Mouse (Mus musculus): ENCODE results near the gene Irf3.
"Not testable (repeated sequence)": the region's sequence is repeated elsewhere in the genome, so short reads cannot be mapped to it uniquely, and the experiment has no call there.

- 0 out of 2 replicates have a peak, but pooled peaks have one; percentile 6 for TF ChIP-seq CTCF (IDR thresholded peaks at IDR 0.05; ENCODE audit: control insufficient read depth, insufficient read depth, low read length)
- TF ChIP-seq POLR2A (IDR thresholded peaks at IDR 0.05; ENCODE audit: borderline replicate concordance, control insufficient read depth, low read depth, low read length) = not testable (repeated sequence)
Observed at GRCm38 (mm10) chr7:45023711-45024110, 26.3 kb downstream of the Irf3 start.

All from bone marrow, adult 2 months (tissue).